Mouse (Mus musculus) small intestine, adult 2 months (tissue): ENCODE measurements around the gene Cisd1.

Source experiments
- CTCF ChIP-seq: fragments of 200-500 bp; IDR thresholded peaks from 2 replicates; pipeline ENCODE4 v1.5.1; 2012; ENCODE audit warnings: low read depth, mild to moderate bottlenecking, control low read depth, inconsistent platforms, low read length, moderate library complexity, mixed read lengths; ENCODE audit not compliant: insufficient replicate concordance, insufficient read length; ENCODE audit errors: extremely low read depth
- POLR2A ChIP-seq: fragments of 200-500 bp; IDR thresholded peaks from 2 replicates; pipeline ENCODE4 v1.6.1; 2012; ENCODE audit warnings: low read depth, mild to moderate bottlenecking, control low read depth, inconsistent platforms, low read length, moderate library complexity

DNA sequence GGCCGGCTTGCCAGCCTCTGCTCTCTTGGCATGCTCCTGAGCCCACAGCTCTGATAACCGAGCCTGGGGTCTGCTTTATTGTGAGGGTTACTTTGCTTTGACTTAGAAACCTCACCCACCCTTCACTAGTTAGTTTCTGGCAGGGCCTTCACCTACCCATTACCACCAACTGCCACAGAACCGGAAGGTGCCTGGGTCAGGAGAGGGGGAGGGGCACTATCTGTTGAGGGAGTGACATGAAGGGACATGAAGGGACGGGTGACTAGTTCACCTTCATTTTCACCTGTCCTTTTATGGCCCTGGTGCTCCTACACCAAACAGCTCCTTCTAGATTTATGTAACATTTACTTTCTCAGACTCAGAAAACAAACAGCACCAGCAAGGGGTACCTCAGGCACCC, 5.3 kb downstream of the Cisd1 start:
- TF ChIP-seq CTCF (no peak), POLR2A (no peak)
